Mouse (Mus musculus) CH12.LX (cell line): ENCODE results near the gene Nup37. TPM values are rescaled to one million over a fixed set of nuclear protein-coding genes. Genes with fewer than 3 reads are reported as not detected.

ENCODE experiments used
- DNase-seq: peaks from one replicate; pipeline ENCODE4 v3.0.0-alpha.2; 2013; ENCODE audit errors: extremely low read depth
- H3K27ac ChIP-seq: 2 replicates; pipeline ENCODE4 v1.5.1; 2012; ENCODE audit warnings: low read depth, mild to moderate bottlenecking, control low read depth, moderate library complexity; ENCODE audit not compliant: insufficient read depth
- H3K27me3 ChIP-seq: replicated peaks from 2 replicates; pipeline ENCODE3; 2012; ENCODE audit warnings: inconsistent platforms
- H3K36me3 ChIP-seq, 2 experiments: replicated peaks in 1 of 2; 2 replicates each; pipeline versions ENCODE3 to v1.6.1; 2012; ENCODE audit warnings: inconsistent platforms in 1 of 2, low read length in 1 of 2, mild to moderate bottlenecking in 1 of 2, mixed read lengths in 1 of 2, moderate library complexity in 1 of 2; ENCODE audit not compliant: control insufficient read depth in 1 of 2, insufficient read depth in 1 of 2
- H3K4me1 ChIP-seq, 2 experiments: 2 replicates each; pipeline ENCODE4 v1.6.1; 2012; ENCODE audit warnings: inconsistent platforms in 1 of 2, moderate library complexity in 1 of 2; ENCODE audit not compliant: insufficient read depth in 2 of 2, control insufficient read depth in 1 of 2
- H3K4me2 ChIP-seq: 2 replicates; pipeline ENCODE4 v1.6.1; 2012; ENCODE audit warnings: low read depth, mild to moderate bottlenecking, control low read depth; ENCODE audit not compliant: poor library complexity, insufficient read depth, severe bottlenecking
- H3K4me3 ChIP-seq, 3 experiments: fragments of 150-350 bp in 1 of 3; sonication (generic) in 1 of 3; replicated peaks in 1 of 3; 2 replicates each; pipeline versions ENCODE3 to v1.5.1; 2011 to 2012; ENCODE audit warnings: low read depth in 2 of 3, low read length in 2 of 3, mild to moderate bottlenecking in 2 of 3, moderate library complexity in 2 of 3, control low read depth in 1 of 3, improper control_type of control experiment in 1 of 3, inconsistent platforms in 1 of 3, mixed read lengths in 1 of 3; ENCODE audit not compliant: poor library complexity in 1 of 3
- H3K79me2 ChIP-seq: replicated peaks from 2 replicates; pipeline ENCODE4 v1.6.1; 2012; ENCODE audit warnings: mild to moderate bottlenecking, moderate library complexity; ENCODE audit not compliant: control insufficient read depth, poor library complexity, insufficient read depth, severe bottlenecking; ENCODE audit errors: extremely low read depth
- H3K9ac ChIP-seq: 2 replicates; pipeline ENCODE4 v1.6.1; 2012; ENCODE audit warnings: low read depth, mild to moderate bottlenecking, control low read depth, moderate library complexity; ENCODE audit not compliant: insufficient read depth
- H3K9me3 ChIP-seq: replicated peaks from 2 replicates; pipeline ENCODE3; 2012; ENCODE audit warnings: low read length, inconsistent platforms, mixed read lengths
- BHLHE40 ChIP-seq: IDR thresholded peaks from 2 replicates; pipeline ENCODE4 v1.6.1; 2011; ENCODE audit warnings: mild to moderate bottlenecking, low read depth, low read length, improper control_type of control experiment
- CHD1 ChIP-seq: IDR thresholded peaks from 2 replicates; pipeline ENCODE4 v1.6.1; 2012; ENCODE audit warnings: low read depth, low read length, improper control_type of control experiment, inconsistent platforms
- CHD2 ChIP-seq: IDR thresholded peaks from 2 replicates; pipeline ENCODE4 v1.6.1; 2011; ENCODE audit warnings: low read length, improper control_type of control experiment
- CTCF ChIP-seq, 2 experiments: IDR thresholded peaks in 1 of 2; conservative IDR thresholded peaks in 1 of 2; 2 replicates each; pipeline ENCODE4 v1.5.1; 2011 to 2012; ENCODE audit warnings: low read depth in 2 of 2, low read length in 2 of 2, improper control_type of control experiment in 1 of 2, inconsistent platforms in 1 of 2, mild to moderate bottlenecking in 1 of 2, moderate library complexity in 1 of 2
- E2F4 ChIP-seq: IDR thresholded peaks from 2 replicates; pipeline ENCODE4 v1.6.1; 2011; ENCODE audit warnings: low read depth, low read length, improper control_type of control experiment; ENCODE audit not compliant: insufficient replicate concordance
- ELF1 ChIP-seq: IDR thresholded peaks from 2 replicates; pipeline ENCODE4 v1.6.1; 2014; ENCODE audit warnings: low read depth, mild to moderate bottlenecking, inconsistent platforms, low read length, improper control_type of control experiment
- HCFC1 ChIP-seq: IDR thresholded peaks from 2 replicates; pipeline ENCODE4 v1.6.1; 2012; ENCODE audit warnings: low read depth, mild to moderate bottlenecking, inconsistent platforms, low read length, improper control_type of control experiment
- IRF4 ChIP-seq: IDR thresholded peaks from 2 replicates; pipeline ENCODE4 v1.6.1; 2014; ENCODE audit warnings: low read depth, mild to moderate bottlenecking, inconsistent platforms, low read length, improper control_type of control experiment
- JUN ChIP-seq: IDR thresholded peaks from 2 replicates; pipeline ENCODE4 v1.6.1; 2011; ENCODE audit warnings: low read depth, mild to moderate bottlenecking, low read length, improper control_type of control experiment, moderate library complexity; ENCODE audit not compliant: insufficient read depth
- KAT2A ChIP-seq: IDR thresholded peaks from 2 replicates; pipeline ENCODE4 v1.6.1; 2012; ENCODE audit warnings: low read length, improper control_type of control experiment, inconsistent platforms; ENCODE audit not compliant: insufficient replicate concordance
- MAFK ChIP-seq: IDR thresholded peaks from 2 replicates; pipeline ENCODE4 v1.6.1; 2011; ENCODE audit warnings: low read length, improper control_type of control experiment; ENCODE audit not compliant: insufficient replicate concordance
- MAX ChIP-seq: IDR thresholded peaks from 2 replicates; pipeline ENCODE4 v1.6.1; 2011; ENCODE audit warnings: low read length, improper control_type of control experiment
- MAZ ChIP-seq: IDR thresholded peaks from 2 replicates; pipeline ENCODE4 v1.6.1; 2012; ENCODE audit warnings: low read depth, mild to moderate bottlenecking, inconsistent platforms, low read length, improper control_type of control experiment, moderate library complexity
- MEF2A ChIP-seq: IDR thresholded peaks from 2 replicates; pipeline ENCODE4 v1.6.1; 2014; ENCODE audit warnings: low read depth, mild to moderate bottlenecking, inconsistent platforms, low read length, improper control_type of control experiment, borderline replicate concordance
- MXI1 ChIP-seq: IDR thresholded peaks from 2 replicates; pipeline ENCODE4 v1.6.1; 2011; ENCODE audit warnings: mild to moderate bottlenecking, low read depth, low read length, improper control_type of control experiment
- MYC ChIP-seq: IDR thresholded peaks from 2 replicates; pipeline ENCODE4 v1.6.1; 2011; ENCODE audit warnings: low read depth, mild to moderate bottlenecking, improper control_type of control experiment, low read length
- NRF1 ChIP-seq: IDR thresholded peaks from 2 replicates; pipeline ENCODE4 v1.6.1; 2014; ENCODE audit warnings: low read depth, mild to moderate bottlenecking, inconsistent platforms, low read length, improper control_type of control experiment, moderate library complexity
- PAX5 ChIP-seq: IDR thresholded peaks from 2 replicates; pipeline ENCODE4 v1.6.1; 2012; ENCODE audit warnings: low read length, inconsistent platforms, mixed read lengths
- RCOR1 ChIP-seq: conservative IDR thresholded peaks from 2 replicates; pipeline ENCODE4 v1.6.1; 2012; ENCODE audit warnings: low read depth, mild to moderate bottlenecking, inconsistent platforms, low read length, improper control_type of control experiment
- SMC3 ChIP-seq: IDR thresholded peaks from 2 replicates; pipeline ENCODE4 v1.6.1; 2011; ENCODE audit warnings: low read depth, low read length, improper control_type of control experiment
- TBP ChIP-seq: conservative IDR thresholded peaks from 2 replicates; pipeline ENCODE4 v1.6.1; 2011; ENCODE audit warnings: low read depth, low read length, improper control_type of control experiment
- TCF12 ChIP-seq: IDR thresholded peaks from 2 replicates; pipeline ENCODE4 v1.6.1; 2014; ENCODE audit warnings: low read depth, mild to moderate bottlenecking, inconsistent platforms, low read length, improper control_type of control experiment
- UBTF ChIP-seq: IDR thresholded peaks from 2 replicates; pipeline ENCODE4 v1.6.1; 2012; ENCODE audit warnings: low read depth, mild to moderate bottlenecking, inconsistent platforms, low read length, improper control_type of control experiment, moderate library complexity
- USF1 ChIP-seq: IDR thresholded peaks from 2 replicates; pipeline ENCODE4 v1.6.1; 2014; ENCODE audit warnings: low read depth, mild to moderate bottlenecking, inconsistent platforms, low read length, improper control_type of control experiment
- USF2 ChIP-seq: conservative IDR thresholded peaks from 2 replicates; pipeline ENCODE4 v1.6.1; 2011; ENCODE audit warnings: low read depth, low read length, improper control_type of control experiment
- ZC3H11A ChIP-seq: IDR thresholded peaks from 2 replicates; pipeline ENCODE4 v1.6.1; 2012; ENCODE audit warnings: low read depth, mild to moderate bottlenecking, inconsistent platforms, low read length, improper control_type of control experiment
- ZKSCAN1 ChIP-seq: IDR thresholded peaks from 2 replicates; pipeline ENCODE4 v1.6.1; 2012; ENCODE audit warnings: low read depth, inconsistent platforms, low read length, improper control_type of control experiment, borderline replicate concordance
- ZMIZ1 ChIP-seq: IDR thresholded peaks from 2 replicates; pipeline ENCODE4 v1.6.1; 2012; ENCODE audit warnings: low read depth, mild to moderate bottlenecking, inconsistent platforms, low read length, improper control_type of control experiment
- ZNF384 ChIP-seq: IDR thresholded peaks from 2 replicates; pipeline ENCODE4 v1.6.1; 2012; ENCODE audit warnings: low read depth, low read length, improper control_type of control experiment, inconsistent platforms
- dilution Hi-C: fragments of 300-500 bp; cut with MboI; formaldehyde crosslinking; loops from 2 replicates; pipeline ENCODE4 v1.14.3; 2020; ENCODE audit warnings: low sequenced_read_pairs; ENCODE audit not compliant: extremely low pct_unique_long_range_greater_than_20kb, extremely low pct_ligation_motif_present
- in situ Hi-C: fragments of 300-500 bp; cut with MboI; formaldehyde crosslinking; loops from 3 replicates; pipeline ENCODE4 v1.14.3; 2019; ENCODE audit warnings: low sequenced_read_pairs, low pct_ligation_motif_present, low pct_unique_long_range_greater_than_20kb, mixed read lengths
- polyA plus RNA-seq: library from polyadenylated mRNA; unstranded; fragments of >175 nt; gene quantifications from 2 replicates; pipeline ENCODE4 v1.2.1, GENCODE M21; 2012; ENCODE audit warnings: low read depth; ENCODE audit not compliant: insufficient read length
- total RNA-seq, 2 experiments: library from RNA; depleted of rRNA; stranded (reverse); fragments of 300-350 nt in 1 of 2; fragments of >200 nt in 1 of 2; gene quantifications; 2 replicates each; pipeline ENCODE4 v1.2.3; 2012 to 2014

The Nup37 gene
- total and polyA plus RNA-seq, 3 experiments, result 59.2 to 222 (median 82.4) TPM

DNA sequence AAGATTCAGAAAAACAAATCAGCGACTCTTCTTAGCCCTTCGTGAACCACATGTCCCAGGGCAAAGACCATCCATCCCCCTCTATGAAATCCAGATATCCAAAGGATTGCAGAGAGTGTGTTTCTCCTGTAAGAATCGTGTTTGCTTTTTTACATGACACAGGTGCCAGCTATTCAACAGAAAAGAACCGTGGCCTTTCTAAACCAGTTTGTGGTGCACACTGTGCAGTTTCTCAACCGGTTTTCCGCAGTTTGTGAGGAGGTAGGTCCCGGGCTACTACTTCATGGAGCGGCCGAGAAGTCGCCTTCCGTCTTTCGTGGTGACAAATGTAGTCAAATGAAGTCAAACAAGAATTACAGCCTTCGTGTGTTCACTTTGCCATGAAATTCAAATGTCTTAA is 54.9 kb downstream of the Nup37 start (continued):
- TF ChIP-seq BHLHE40, result no peak
- no peak for TF ChIP-seq USF2
- no peak for TF ChIP-seq PAX5
- no peak for TF ChIP-seq UBTF
- 0 out of 2 replicates have a peak, but pooled peaks have one; percentile 13 for TF ChIP-seq MEF2A
- no peak for TF ChIP-seq ZKSCAN1
- no peak for TF ChIP-seq IRF4
- no peak for TF ChIP-seq ZC3H11A
- no peak for TF ChIP-seq CHD2
- TF ChIP-seq TBP, result no peak
- no peak for TF ChIP-seq ELF1
- TF ChIP-seq MAX, result peak; percentile 54
- TF ChIP-seq JUN, result no peak
- no peak for TF ChIP-seq ZNF384
- no peak for TF ChIP-seq RCOR1
- no peak for TF ChIP-seq TCF12
- 0 out of 2 replicates have a peak, but pooled peaks have one; percentile 51 for TF ChIP-seq MYC
- no peak for TF ChIP-seq CHD1

- H3K27me3 ChIP-seq, result no peaks in the 10 kb centered on the region
- no peak overlapping the region for H3K4me3 ChIP-seq
- no peak for TF ChIP-seq PAX5
- TF ChIP-seq USF1, result no peak
- no peak for TF ChIP-seq ELF1
- TF ChIP-seq TCF12, result no peak
- TF ChIP-seq NRF1, result no peak
- no peak for TF ChIP-seq E2F4
- no peak for TF ChIP-seq KAT2A
- no peak for TF ChIP-seq MAFK
- no peak for TF ChIP-seq MAZ
- no peak for TF ChIP-seq UBTF
- no peak for TF ChIP-seq HCFC1
- no peak for TF ChIP-seq ZMIZ1
- no peak for TF ChIP-seq CTCF (conservative IDR thresholded peaks at IDR 0.05 in 1 of 2, IDR thresholded peaks at IDR 0.05 in 1 of 2; ENCODE audit: low read depth in 2 of 2, low read length in 2 of 2)
- no peak for TF ChIP-seq SMC3
- no peak for TF ChIP-seq MXI1
- dilution Hi-C loops (no loop called here), in situ Hi-C loops (no loop called here)
- 0 out of 2 replicates have a peak, but pooled peaks cover 3% of the 10 kb centered on the region for H3K79me2 ChIP-seq
- no peak overlapping the region for H3K4me2 ChIP-seq
- H3K27ac ChIP-seq, result no peak overlapping the region
- no peak for DNase-seq
- H3K9ac ChIP-seq, result no peak overlapping the region
- no peaks in the 10 kb centered on the region for H3K9me3 ChIP-seq
- peaks cover 11 to 34% of the 10 kb centered on the region in 2 experiments for H3K36me3 ChIP-seq
- peaks cover 2 to 17% of the 10 kb centered on the region in 2 experiments; a peak in 2 of 4 replicates for H3K4me1 ChIP-seq
These were observed 55.8 kb downstream of the Nup37 start for GRCm38 (mm10) chr10:88202581-88202980.
